Mouse (Mus musculus) leukemia stem cell, adult 10-12 weeks (primary cell): ENCODE results near the gene Fbxo8. TPM values are rescaled to one million over a fixed set of nuclear protein-coding genes. Genes with fewer than 3 reads are reported as not detected.

ENCODE experiments used
- polyA plus RNA-seq: library from polyadenylated mRNA; stranded (reverse); fragments of >175 nt; gene quantifications from 2 replicates; pipeline ENCODE4 v1.2.3, GENCODE M21; 2012; ENCODE audit warnings: low replicate concordance

Fbxo8 gene
- 7.2 and 16.9 TPM in 2 replicates for polyA plus RNA-seq

GRCm38 (mm10) chr8:56550558-56551360 lies at the start of gene Fbxo8, which contains the start of gene Cep44:
Fbxo8 (plus strand) TSS chr8:56551090.
Cep44 (minus strand) TSS chr8:56551047.

Other genes with a start within 250 kb of the Fbxo8 start
- 7.2 and 10.1 TPM in 2 replicates for gene Cep44, start within 50 bp of the Fbxo8 start, polyA plus RNA-seq